Mouse (Mus musculus): ENCODE measurements at regions not wholly inside any gene's neighbourhood (a gene's known extent, or its start where the extent isn't known, plus 50 kb on each side); places are given as distances from the start of the nearest gene placed in this dataset.

DNA sequence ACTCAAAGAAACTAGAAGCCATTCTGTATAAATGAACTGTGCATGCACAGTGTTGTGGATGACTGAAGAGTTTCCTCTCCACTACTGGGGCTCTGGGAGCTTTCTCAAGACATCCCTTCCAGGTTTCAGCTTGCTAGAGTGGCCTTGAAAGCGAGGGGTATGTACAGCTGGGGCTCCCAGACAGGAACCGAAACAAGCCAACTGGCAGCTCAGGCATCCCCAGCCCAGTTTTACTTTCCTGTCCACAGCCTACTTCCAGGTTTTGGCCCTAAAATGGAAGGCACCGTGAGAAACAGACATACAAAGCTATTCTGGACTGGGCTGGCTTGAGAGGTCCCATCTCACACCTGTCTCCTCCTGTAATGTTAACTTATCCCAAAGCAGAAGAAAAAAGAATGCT lies 360.3 kb upstream of the Sall1 start:
- no peak for DNase-seq

DNA sequence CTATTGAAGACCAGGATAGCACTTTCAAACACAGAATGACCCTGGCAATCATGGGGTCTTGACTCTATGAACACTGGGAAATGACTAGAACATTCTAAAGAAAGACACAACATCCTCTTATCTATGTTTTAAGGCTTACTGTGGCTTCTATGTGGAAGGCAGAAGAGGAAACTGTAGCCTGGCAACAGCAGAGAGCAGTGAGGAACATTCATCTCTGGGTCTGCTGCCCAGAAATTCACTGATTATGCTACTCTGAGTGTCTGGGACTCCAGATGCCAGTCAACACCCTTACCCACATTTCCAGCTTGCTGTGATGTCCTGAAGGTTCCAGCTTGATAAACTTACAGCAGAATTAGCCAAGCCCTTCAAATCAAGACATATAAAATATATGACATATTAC lies 352.7 kb upstream of the Sall1 start:
- DNase-seq = no peak

DNA sequence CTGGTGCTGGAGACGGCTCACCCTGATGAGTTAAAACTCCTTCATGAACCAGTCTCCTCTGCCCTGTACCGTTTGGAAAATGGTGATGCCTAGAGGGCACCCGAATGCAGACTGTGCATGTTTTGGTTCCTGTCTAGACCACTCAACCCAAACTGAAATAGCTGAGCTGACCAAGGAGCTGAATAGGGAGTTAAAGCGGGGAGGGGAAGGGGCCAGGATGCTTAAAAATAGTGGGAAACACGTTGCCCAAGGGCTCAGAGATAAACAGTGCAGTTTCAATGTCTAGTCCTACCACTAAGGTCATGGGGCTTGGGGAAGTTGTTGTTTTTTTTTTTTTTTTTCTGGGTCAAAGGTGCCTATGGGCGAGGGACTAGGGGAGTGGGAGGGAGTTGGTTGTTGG lies 348.8 kb upstream of the Sall1 start:
- no peak for DNase-seq

DNA sequence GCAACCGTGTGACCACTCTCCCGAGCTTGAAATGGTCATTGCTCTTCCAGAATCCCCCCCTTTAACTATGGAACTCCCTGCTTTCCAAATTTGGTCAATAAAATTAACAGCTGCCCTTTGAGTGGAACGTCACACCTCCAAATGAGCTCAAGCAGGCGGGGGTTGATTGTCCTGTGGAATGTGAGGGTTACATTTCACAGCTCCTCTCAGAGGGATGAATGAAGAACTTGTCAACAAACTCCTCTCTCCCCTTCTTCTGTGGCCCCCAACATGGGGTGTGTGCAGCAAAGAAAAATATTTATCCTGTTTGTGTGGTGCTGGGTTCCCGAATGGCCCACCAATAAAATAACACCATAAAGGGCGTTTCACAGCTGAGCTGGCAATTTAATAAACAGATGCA lies 344.8 kb upstream of the Sall1 start:
- DNase-seq = no peak

DNA sequence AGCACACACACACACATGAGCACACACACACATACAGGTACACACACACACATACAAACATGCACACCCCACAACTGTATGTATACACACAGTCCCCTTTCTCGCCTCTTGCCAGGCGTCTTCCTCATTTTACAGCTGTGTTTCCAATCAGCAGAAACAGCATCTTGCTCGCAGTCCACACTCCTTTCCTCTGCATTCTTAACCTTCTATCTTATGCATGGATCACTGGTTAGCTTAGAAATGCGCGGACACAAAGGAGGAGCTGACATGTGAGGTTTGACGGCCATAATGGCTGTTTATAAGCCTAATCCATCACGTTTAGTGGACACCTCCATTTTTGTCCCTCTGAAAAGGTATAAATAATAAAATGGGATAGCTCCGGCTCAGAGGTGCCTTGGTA lies 343.3 kb upstream of the Sall1 start:
- no peak for DNase-seq

DNA sequence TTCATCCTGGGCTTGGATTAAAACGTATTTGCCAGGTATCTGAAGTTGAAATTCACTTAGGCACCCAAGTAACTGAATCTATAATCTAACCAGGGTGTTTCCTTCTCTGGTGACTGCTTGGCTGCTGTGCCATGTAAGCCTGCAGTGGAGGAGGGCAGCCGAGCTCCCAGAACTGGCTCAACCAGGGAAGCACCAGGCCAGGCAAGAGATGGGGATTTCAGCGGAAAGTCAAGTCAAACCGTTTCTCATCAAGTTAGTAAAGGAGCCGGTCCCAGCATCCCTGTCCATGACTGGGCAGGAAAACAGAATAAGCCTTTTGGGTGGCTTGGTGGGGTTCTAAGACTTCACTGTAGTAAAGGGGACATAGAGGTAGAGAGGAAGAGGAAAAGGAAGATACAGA lies 341.1 kb upstream of the Sall1 start:
- DNase-seq = no peak

DNA sequence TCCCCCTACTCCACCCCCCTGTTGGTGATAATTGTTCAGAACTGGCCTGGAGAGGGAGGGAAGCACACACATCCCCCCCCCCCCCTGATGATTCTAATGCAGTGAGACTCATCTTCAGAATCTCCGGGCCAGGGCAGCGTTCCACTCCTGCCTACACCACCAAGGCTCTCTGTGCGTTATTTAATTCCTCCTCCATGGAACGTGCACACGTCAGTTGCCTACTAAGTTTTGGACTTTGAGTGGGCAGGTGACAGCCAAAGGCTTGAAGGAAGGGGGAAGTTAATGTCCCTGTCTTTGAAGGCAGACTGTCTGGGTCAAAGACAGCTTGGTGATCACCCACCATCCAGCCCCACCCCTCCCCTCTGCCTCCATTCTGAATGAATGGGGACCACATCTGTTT lies 339.8 kb upstream of the Sall1 start:
- DNase-seq = no peak

DNA sequence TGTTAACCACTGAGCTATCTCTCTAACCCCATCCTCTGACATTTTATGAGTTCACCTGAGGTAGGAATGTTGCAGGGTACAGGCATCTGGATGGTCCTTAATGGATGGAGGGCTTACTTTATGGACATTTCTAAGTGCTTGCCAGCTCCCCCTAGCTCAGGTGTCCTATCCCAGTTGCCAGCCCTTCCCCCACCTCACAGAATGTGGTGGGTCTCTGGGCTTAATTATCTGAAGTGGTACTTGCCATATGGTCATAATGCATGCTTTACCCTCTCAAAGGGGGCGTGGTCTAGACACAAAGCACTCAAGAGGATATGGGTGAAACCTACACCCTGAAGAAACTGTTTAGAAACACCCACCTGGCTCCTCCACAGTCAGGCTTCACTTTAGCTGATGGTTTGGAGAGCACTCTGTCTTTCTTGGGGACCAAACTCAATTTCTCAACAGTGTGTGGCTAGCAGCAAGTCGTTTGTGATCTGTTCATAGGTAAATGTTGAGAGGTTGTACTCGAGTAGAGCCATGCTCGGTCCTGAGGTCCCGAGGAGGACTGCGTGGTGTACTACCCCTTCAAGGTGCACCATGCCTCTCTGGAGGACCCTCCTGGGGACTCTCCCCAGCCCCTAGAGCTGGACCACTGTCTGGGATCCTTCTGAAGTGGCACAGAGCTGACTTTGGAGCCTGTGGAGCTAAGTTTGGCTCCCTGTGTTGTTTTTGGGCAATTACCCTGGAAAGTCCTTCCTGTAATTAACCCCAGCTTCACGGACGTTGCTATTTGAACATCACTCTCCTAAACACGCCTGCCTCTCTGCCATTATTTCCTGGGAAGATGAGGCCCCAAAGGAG lies 338.8 kb upstream of the Sall1 start:
- DNase-seq = no peak

DNA sequence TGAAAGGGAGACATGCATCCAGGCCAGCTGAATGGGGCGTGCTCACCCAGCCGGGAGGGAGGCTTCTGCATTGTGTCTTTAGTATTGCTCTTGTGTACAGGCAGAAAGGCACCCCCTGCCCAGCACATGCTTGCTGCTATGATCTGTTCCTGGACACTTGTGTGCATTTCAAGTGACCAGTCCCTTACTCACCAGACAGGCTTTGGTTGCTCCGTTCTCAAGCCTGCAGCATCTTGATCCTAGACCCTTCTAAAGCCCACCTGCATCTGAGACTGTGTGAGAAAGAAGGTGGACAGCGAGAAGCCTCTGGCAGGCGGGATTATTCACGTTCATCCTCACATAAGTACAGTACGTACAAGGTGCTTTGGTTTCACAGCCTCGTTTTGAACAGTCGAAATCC lies 336.5 kb upstream of the Sall1 start:
- DNase-seq = no peak

DNA sequence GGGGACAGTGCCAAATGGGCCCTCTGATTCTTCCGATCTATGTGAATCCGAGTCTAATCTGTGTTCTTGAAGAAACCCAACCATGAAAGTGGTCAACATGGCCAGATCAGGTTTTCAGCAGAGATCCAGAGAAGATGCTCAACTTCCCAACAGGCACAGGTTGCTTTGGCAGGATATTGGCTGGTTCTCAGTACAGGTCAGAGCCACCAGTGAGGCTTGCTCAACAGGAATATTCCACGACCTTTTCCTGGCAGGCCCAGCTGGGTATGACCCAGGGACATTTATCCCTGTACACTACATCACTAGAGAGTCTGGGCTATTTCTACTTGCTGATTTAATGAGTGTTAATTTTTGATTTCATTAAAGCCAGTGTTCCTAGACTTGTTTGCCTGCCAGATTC lies 328.8 kb upstream of the Sall1 start:
- no peak for DNase-seq

DNA sequence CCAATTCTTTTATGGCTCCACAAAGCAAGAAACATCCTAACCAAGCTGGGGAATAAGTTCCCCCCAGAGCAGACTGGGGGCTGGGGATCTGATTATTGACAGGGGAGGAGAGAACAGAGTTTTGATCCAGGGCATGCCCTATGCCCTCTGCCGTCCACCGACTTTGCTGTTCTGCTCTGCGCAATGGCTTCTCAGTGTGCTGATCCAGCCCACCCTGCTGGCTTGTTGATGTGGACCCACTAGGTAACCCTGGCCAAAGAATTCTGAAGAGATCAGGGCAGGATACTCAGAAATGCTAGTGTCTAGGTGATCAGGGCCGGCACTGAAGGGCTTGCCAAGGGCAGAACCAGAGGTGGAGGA lies 327.8 kb upstream of the Sall1 start:
- DNase-seq = no peak

DNA sequence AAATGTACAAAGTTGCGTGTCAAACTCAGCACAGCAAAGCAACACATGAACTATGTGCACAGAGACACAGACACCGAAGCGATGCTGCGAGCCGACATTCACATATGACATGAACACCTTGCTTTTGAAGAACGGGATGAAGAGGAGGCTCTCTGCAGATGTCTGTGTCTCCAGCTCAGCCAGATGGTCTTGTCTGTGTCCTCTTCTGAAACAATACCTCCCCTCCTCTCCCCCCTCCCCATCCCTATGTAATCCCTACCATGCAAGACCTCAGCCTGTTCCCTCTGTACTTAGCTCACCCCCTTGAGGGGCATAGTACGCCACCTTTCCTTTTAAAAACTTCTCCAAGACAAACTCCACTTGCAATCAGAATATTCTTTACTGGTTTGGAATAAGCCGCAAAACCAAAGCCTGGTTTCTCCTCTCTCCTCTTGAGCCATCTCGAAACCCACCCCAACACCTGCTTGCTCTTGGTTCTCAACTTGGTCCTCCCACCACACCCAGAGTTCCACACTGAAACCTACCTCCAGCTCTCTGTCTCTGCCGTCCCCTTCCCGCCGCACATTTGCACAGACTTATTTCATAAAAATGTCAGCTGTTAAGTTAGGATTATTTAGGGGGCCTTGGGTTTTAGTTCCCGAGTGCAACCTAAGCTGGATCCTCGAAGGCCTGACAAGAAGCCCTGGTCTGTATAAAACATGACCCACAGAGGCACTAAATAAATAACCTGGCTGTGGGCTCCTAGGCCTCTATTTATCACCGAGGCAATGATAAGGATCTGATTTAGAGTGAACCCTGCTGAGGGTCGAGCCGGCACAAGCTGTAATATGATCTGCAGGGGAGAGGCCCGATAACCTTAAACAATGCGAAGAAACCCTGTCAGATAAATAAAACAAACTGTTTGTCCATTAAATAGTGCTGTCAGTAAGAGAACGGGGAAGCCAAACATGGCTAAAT lies 327.1 kb upstream of the Sall1 start:
- no peak for DNase-seq

DNA sequence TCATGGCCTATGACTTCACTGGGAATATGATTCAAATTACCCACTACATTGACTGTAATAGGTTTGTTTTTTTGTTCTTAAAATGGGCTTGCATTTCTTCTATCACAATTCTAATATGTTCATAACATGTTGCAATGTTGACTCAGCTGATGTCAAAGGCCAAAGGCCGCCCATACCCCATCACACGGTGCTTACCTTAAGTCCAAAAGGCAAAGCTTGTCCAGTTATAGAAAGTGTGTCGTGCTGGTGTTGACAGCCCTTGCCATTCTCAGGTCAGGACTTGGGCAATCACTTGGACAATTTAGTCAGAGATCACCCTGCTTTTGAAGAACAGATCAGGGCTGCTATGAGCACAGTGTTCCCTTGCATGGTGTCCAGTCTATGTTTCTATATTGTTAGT lies 321.5 kb upstream of the Sall1 start:
- DNase-seq = no peak

DNA sequence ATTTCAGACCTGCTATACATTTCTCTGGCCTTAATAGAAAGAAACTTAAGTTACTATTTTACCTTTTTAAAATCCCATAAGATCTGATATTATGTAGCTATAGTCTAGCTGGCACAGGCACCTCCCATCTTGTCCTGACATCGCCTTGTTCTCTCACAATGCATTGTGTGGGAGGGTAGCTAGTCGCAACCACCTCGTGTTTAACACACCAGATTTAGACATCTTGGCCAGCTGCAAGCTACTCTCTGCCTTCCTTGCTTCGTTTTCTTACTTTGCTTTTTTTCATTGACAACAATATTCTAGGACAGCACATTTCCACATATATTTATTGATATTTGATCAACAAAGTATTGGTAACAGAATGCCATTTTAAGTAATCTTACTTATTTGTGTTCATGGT lies 314.4 kb upstream of the Sall1 start:
- no peak for DNase-seq

DNA sequence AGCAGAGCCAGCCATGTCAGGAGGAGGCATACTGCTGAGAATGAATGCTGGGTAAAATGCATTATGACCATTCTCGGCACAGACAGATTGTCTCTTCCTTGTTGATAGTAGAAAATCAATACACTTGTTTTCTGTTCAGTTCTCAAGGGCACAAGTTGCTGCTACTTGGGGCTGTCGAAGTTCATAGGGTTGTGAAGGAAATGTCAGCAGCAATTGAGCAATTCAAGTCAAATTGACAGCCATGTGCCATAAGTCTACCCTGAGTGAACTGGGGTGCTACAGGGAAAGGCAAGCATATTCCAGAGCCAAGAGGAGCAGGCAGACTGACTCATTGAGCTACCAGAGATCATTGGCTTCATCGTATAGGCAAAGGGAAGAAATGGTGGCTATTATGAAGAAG lies 301.6 kb upstream of the Sall1 start:
- no peak for DNase-seq

DNA sequence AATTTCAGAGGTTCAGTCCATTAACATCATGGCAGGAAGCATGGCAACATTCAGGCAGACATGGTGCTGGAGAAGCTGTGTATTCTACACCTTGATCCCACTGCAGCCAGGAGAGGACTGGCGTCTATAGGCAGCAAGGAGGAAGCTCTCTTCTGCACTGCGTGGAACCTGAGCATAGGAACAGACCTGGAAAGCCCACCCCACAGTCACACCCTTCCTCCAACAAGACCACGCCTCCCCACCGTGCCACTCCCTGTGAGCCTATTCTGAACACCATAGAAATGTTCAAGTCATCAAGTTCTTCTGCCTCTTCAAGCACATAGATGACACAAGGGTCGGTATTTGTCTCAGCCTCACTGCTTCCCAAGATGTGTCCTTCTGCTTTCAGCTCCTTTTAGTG lies 297.7 kb upstream of the Sall1 start:
- DNase-seq = no peak

DNA sequence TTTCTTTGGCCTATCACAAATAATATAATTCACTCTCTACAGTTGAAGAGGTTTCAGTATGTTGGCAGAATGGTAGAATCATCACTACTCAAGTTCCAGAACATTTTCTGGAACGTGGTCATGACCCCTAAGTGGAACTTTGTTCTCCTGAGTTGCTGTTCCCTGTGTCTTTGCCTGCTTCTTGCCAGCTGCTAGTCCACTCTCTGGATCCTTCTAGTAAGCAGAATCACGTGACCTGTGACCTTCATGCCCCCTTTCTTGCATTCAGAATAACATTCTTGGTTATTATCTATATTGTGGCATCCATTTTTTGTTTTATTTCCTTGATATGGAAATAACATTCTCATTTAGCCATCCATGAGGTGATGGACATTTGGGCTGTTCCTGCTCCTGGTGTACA lies 291.5 kb upstream of the Sall1 start:
- no peak for DNase-seq

DNA sequence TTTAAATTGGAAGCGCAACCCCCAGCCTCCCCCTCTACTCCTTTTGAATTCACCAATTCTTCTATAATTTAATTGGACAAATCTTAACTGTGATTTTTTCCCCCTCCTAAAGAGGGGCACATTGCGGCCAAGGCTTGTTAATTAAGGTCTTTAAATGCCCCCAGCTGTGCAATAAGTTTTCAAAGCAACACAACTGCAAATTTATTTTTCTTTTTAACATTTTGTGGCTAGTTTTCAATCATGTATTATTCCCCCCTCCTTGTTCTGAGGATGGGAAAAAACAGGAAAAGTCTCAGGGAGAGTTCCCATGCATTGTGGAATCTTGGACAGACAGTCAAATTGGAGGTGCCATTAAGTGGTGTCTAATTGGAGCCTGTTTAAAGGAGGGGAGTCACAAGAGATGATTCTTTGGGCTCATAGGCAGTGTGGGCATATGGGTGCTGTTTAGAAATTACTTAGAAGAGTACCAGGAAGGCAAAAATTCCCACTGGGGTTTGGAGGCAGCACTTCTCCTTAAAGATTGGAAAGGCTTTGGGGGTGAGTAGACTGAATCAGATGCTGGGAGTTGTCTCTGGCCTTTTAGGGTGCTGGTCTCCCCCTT lies 281.9 kb upstream of the Sall1 start:
- DNase-seq = no peak

DNA sequence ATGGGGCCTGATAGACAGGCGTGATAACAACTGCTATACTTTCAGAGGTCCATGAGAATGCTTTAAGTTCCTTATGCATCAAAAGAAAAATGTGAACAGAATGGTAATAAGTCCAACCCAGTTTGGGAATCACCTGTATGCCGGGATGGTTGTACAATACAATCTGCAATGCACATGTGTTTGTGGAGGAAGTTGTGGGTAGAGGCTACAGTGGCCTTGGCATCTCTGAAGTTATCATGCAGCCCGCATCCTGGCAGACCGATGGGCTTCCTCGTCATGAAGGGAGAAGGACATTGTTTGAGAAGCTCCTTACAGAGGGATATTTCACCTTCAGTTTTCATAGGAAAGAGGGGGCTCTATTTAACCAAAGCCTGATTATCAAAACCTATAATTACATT lies 281.3 kb upstream of the Sall1 start:
- DNase-seq = no peak

DNA sequence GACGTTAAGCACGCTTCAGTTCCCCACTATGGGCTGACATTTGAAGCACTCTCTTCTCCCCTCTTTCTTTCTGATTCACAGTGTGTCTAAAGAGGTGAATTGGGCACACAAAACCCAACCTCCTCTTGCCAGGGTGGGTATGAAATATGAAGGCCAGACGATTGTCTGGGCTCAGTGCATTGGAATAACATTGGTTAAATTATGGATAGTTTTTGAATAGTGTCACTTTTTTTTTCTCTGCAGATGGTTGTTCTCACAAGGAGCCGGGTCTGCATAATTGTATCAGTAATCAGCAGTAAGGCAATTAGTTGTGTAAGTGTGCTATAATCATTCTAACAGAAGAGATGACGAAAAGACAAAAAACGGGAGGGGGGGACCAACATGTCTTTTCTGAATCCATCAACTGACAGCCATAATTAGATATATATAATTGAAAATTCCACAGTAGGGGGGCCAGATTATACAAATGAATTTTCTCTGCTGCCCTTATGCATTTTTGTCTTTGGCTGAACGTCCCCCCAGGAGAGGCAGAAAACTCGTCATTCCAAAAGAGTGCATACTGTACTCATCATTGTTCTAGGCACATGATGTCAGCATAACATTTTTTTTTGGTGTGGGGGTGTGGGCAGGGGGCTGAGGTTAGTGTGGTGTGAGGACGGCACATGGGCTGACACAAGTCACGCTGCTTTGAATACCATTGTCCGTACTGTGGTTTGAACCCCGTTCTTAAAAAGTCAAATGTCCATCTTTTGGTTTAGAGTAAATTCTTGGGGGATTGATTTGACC lies 280.7 kb upstream of the Sall1 start:
- DNase-seq = no peak

DNA sequence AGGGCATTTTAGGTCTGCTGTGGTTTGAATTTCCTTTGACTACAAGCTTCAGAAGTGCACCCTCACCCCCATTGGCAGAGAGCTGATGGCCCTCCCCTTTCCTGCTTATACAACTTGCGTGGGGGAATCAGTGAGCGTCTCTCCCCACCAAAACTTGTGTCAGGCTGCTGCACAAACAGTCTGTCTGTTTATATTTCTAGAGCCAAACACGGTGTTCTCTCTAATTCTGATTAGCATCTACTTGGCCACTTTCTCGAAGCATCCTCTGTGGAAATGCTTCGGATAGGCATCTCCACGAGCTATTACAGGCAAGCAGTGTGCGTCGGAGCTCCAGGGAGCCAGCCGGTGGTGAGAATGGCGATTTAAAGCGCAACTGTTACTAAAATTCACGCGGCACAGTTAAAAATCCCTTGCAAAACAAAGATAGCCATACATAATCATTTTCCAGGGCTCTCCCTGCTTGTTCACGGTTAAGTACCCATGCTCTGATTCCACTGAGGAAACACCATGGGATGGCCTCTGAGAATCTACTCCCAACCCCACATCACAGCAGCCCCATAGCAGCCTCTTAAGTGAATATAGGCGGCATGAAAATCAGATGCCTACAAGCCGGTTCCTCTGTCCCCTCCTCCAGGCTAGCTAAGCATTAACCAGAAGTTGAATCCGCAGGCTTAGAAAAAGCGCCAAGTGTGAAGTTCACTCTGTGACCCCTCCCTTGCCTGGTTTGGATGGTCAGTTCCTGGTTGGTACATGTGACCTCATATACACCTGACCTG lies 273.7 kb upstream of the Sall1 start:
- DNase-seq = no peak

DNA sequence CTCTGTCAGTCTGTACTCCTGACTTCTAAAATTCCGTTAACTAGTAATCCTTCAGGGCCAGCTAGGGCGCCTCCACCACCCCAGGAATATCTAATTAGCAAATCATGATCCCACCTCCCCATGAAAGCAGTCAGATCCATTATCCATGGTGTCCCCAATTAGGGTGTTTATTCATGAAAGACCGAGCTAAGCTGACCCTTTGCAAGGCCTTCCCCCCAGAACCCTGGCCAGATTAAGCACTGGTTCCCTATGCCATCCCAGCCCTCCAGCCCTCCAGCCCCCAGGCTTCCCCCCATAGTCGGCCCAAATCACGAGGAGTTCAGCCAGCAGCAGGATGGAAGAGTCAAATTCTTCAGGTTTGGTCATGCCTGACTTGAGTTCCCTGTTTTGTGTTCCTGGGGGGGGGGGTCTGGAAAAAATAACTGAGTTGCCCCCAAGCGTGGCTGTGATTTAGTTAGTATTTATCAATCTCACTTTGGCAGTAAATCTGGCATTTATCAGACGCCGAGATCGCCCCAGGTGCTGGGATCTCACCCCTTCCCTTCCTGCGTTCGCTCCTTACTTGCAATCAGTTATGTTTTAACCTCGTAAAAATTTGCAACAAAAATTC lies 272.7 kb upstream of the Sall1 start:
- DNase-seq = no peak

Data from cerebellum, adult 9-10 months (tissue).